Mouse (Mus musculus): Measurements from ENCODE around the gene Mast4. TPM values are rescaled to one million over a fixed set of nuclear protein-coding genes. Genes with fewer than 3 reads are reported as not detected.

Mast4 gene
- total RNA-seq, 2 experiments from 2014 or later, result 1.1 to 7.7 TPM

DNA sequence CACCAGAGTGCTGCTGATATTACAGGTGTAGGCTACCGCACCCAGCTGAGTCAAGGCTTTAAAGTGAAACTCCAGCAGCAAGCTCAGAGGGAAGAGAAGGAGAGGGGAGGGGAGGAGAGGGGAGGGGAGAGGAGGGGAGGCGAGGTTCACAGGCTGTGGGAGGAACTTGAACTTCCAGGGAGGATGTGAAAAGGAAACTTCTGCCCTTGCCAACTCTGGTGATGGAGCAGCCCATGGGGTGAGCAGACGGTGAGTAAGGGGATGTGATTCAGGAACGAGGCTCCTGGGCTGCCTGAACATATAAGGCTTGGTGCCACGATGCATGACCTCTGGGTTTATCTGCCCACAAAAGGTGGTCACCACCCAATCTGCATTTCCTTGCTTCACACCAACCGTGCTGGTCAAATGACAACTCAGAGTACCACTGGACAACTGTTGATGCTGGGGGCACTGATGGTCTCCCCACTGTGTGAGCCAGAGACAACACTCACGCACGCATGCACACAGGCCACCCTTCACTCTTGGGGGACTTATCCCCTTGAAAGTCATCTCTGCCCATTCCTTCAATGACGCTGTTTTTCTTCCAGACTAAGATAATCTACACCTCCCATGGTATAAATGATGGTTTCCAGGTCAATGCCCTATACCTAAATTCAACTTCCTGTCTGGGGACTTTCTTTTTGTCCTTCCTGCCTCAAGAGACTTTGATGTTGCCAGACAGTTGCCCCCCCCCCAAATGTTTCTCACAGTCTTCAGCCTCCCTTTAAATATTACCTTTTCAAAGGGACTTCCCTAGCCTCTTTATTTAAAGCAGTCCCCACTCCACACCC, 434.8 kb downstream of the Mast4 start:
- ATAC-seq (replicated peaks; ENCODE audit: poor library complexity), result peak; percentile 56

DNA sequence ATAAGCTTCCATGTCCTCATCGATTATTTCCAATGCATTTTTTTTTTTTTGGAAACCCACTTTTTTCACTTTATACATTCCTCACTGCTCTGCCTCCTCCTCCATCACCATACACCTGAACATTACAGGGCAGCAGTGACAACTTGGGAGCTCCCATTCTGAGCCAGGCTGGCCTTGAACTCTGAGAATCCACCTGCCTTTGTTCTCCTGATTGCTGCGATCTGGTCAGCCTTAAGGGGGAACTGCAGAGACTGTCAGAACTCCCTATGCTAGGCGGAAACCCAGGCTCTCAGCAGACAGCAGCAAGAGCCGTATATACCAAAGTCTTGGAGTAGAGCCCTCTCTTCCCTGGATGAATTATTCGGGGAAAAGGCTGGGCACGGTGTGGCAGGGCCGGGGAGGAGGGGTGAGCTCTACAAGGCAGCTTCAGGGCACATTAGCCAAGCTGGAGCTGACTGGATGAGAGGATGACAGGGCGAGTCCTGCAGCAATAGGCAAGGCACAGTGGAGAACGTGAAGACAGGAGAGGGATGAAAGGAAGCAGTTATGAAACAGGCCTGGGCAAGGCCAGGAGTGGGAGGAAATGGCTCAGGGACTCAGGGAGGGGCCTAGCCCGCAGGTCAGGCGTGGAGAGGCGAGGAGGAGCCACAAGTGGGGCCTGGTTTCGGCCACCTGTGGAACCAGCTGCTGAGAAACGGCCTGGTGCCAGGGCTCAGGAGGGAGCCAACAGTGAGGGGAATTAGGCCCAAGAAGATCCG, 435.7 kb downstream of the Mast4 start:
- ATAC-seq (replicated peaks; ENCODE audit: poor library complexity), result peak; percentile 55

DNA sequence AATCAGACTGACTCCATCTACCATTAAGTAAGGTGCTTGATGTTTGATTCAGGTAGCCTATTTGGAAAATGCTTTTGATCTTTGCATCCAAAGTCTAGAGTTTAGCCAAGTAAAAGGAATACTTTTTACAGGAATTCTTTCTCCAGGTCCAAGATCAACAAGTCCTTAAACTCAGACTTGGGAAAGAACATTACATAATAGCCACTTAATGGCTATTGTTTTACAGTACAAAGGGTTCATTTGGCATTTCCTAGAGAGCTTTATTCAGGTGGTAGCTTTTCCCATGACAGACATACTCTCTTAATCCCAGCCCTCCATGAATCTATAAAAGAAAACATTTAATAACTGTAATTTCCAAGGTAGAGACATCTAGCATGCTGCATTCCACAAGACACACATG, 438.0 kb downstream of the Mast4 start:
- no peak for ATAC-seq (replicated peaks; ENCODE audit: poor library complexity)

DNA sequence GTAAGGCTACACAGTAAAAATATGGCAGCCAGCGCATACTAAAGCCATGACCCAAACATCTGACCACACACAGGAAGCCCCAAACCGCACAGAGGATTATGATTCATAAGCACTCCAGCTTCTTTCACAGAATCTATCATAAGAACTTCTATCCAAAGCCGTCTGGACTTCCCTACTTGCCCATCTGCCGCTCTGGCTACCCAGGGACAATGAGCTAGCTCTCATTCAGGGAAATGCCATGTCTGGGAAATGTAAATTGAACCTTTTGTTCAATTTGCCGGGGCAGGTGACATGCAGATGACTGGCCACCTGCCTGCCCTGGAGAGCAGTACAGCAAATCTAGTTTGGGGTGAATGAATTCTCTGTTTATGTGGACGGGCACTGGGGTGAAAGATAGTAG, 438.4 kb downstream of the Mast4 start:
- peak; percentile 69 for ATAC-seq (replicated peaks; ENCODE audit: poor library complexity)

DNA sequence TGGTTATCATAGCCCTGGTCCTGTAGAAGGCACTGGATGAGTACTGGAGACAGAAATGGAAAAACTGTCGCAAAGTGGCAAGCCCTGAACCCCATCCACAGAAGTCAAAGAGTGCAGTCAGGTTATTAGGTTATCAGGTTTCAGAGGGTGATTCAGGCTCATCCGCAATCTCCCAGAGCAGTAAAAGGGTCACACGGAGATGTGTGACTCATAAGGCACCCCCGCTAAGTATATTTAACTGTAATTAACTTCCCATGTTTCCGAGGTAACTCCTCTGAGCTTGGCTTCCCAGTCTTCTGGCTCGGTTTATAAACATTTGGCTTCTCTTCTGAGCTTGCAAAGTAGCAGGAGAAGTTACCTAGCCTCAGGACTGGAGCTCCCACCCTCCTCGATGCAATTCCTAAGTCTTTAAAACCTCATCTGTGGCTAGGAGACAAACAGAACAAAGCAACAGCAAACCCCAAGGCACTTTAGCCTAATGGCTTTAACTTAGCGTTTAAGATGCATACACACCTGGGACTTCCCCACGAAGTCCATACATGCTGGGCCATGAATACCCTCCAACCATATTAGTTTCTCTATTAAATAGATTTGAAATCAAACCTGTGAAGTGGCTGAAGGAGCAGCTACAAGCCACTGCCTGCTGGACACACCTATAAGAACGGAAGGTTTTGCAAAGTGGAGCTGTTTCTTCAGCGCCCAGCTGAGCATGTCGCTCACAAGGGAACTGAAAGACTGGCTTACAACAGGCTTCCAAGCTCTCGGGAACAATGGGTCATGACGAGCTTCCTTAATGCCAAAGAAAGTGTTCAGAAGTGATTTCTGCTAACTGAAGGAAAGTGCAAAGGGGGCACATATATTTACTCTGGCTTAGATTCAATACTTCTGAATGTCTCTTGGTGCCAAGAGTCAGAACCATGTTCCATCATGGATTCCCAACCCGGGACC, 439.7 kb downstream of the Mast4 start:
- no peak for ATAC-seq (replicated peaks; ENCODE audit: poor library complexity)

DNA sequence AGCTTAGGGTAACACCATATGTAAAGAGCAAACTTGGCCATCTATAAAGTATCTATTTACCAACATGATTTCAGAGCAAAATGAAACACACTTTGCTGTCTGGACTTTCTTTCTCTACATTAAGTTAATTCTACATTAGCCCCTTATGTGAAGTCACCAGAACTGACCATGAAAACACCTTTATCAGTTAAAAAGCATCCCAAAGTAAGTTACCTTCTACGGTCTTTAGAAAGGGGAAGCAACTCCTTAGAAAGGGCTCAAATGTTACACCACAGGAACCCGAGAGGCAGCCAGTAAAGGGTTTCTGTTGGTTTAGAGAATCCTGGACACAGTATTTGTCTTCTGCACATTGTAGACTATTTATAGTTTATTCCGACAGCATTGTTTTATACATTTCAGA, 441.5 kb downstream of the Mast4 start:
- no peak for ATAC-seq (replicated peaks; ENCODE audit: poor library complexity)

DNA sequence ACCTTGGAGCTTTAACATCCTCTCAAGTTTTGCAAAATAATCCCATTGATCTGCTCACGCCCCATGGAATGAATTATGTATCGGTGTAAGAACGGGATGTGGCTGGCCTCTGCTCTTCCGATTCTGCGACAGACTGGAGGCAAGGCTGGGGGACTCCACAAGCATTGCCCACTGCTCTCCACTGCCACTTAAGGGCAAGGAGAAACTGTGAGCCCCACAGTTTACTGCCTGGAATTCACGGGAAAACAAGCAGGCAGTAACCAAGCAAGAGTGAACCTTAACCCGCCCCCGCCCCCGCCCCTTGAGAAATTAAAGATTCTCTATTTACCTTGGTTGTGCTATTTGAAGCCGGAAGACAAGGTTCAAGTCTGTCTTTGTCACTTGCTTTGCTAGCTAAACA, 444.3 kb downstream of the Mast4 start:
- no peak for ATAC-seq (replicated peaks; ENCODE audit: poor library complexity)

DNA sequence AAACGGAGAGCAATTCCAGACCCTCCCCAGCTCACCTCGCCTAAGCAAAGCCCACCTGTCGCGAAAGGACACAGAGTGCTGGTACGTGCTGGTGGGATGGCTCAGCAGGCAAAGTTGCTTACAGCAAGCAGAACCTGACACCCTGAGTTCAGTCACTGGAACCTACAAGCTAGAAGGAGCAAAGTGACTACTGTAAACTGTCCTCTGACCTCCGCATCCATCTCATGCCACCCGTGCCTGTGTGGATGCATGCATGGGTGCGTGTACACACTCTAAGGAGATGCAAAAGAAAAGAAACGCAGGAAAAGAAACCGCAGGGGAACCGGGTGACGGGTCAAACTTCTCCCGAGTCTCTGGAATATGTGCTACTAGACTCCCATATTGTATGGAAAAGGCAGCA, 444.8 kb downstream of the Mast4 start:
- no peak for ATAC-seq (replicated peaks; ENCODE audit: poor library complexity)

DNA sequence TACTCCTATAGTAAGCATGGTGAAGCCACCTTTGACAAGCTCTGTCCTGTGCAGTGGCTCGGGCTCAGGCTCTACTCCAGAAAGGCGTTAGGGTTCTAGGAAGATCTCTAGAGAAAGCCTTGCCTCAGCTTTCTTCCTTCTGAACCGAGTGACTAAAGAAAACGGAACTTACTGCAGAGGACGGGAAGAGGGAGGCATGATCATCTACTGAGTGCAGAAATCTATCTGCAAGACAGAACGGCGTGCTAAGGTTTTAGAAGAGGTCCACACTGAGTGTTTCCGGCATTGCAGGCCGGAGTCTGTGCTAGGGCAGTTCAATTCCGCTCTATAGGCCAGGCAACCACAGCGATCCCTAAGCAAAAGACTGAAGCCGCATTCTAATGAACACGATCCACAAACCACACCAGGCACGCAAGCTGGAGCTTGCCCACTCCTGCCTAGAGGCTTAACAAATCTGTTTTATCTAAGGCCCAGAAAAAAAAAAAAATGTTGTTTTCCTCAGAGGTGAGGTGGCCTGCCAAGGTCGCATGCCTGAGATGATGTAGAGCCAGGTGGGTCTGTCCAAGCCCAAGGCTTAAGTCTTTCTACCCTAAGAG, 445.3 kb downstream of the Mast4 start:
- peak; percentile 57 for ATAC-seq (replicated peaks; ENCODE audit: poor library complexity)

DNA sequence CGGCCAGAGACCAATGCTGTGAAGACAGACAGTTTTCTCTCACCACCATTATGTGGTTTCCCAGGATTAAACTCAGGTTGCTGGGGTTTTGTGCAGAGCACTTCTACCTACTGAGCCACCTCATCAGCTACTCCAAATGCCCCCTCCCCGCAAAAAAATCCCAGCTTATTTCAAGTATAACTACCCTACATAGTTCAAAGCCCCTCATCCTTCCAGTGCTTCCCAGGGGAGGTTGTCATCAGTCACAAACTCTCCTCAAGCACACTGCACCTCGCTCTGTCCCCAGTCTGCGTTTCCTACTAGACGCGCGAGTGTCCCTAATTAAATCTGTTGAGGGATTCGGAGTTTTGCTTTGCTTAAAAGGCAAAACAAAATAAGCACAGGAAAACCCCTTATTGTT, 446.1 kb downstream of the Mast4 start:
- ATAC-seq (replicated peaks; ENCODE audit: poor library complexity), result no peak

DNA sequence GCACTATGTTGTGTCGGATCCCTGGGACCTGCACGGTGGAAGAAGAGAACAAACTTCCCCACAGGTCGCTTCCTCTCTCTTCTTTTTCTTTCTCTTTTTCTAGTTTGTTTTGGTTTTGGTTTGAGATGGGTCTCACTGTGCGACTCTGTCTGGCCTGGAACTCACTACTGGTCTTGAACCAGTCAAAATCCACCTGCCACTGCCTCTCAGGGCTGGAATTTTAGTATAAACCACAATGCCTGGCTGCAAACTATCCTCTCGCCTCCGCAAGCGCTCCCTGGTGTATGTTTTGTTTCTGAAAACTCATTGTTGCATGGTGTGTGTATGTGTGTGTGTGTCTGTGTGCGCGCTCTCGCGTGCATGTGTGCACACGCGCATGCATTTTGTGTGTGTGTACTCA, 446.8 kb downstream of the Mast4 start:
- no peak for ATAC-seq (replicated peaks; ENCODE audit: poor library complexity)

DNA sequence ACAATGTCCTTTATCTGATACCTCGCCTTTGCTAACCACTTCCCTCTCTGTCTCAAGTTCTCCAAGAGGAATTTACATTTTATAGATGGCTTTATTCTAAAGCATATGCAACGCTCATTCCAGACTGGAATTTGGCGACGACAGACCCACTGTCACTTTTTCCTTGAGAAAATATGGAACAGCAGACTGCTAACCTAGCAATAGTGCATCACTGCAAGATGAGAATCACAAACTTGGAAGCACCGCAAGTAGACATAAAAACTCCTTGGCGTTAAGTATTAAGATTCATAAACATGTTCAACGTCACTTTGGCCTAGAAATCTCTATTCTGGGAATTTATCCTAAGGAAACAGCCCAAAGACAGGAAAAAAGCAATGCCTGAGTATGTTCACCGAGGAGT, 447.5 kb downstream of the Mast4 start:
- no peak for ATAC-seq (replicated peaks; ENCODE audit: poor library complexity)

DNA sequence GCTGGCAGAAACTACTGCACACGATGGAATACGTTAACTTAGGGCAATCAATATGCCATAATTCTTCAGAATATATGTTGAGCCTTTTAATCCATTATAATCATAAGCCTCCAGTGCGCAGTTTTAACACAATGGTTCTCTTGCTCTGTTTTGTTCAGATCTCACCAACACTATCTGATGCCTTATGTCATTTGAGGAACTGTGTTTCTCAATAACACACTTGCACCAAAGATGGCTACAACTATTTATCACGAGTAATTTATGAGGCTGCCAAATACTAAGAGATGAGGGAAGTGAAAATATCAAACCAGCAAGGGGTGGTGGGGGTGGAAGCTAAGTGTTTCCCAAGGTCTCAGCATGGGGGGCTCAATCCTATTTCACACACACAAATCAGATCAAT, 448.1 kb downstream of the Mast4 start:
- peak; percentile 76 for ATAC-seq (replicated peaks; ENCODE audit: poor library complexity)

DNA sequence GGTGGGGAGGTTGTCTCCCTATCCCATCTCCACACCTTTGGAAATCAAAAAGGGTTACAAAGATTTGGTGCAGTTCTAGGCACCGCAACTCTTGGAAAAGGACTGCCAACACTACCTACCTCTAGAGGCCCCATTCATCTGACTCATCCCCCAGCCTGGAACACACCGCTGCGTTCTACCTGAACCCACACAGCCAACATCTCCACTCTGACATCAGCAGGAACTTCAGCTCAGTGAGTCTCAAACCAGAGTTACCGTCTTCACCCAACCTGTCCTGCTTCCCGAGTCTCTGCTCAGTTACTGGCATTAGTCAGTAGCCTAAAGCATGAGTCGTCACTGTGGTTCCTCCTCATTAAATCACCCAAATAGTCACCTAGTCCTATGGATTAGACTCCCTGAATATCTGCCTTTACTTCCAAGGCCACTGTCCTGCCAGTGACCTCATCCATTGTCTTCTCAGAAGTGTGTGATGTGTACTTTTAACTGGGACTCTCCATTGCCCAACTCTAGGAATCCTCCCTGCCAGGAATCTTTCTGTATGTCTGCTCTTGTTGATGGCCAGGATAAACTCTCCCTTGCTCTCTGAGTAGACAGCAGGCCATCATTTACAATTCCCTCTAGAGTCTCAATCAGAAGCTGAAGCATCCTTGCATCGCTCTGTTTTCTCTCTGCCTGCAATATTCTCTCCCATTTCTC, 453.8 kb downstream of the Mast4 start:
- ATAC-seq (replicated peaks; ENCODE audit: poor library complexity), result no peak

DNA sequence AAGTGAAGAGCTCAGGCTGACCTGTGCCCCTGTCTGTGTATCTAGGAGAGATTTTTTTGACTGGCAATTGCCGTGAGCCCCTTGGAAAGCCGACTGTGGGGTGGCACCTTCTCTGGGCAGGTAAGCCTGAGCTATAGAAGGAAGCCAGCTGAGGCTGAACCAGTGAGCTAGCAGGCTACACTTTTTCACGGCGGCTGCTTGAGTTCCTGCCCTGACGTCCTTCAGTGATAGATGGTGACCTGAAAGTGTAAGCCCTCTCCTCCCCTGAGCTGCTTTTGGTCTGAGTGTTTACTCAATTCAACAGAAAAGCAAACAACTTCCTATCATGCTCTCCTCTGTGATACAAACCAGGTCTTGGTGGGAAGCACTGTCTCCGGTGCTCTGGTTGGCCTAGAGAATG, 455.7 kb downstream of the Mast4 start:
- no peak for ATAC-seq (replicated peaks; ENCODE audit: poor library complexity)

DNA sequence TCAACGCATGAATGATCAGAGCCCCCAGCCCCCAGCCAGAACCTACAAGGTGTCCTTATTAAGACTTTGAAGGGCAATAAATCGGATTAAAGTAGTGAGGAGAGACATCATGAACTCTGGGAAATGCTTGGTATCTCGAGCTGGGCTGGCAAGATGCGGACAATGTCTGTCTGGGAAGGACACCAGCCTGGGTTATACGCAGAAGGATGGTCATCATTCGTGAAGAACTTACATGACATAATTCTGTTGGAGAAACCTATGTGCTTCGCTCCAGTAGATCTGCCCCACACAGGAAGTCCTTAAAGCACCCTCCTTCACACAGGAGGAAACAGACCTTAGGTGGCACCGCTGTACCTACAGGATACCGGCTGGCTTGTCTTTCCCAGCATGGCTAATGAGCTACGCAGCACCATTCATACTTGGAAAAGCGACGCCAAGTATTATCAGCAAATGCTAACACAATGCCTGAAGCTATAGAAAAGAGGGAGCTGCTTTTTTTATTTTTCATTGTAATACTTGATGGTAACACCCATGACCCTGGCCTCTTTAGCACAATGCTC, 456.5 kb downstream of the Mast4 start:
- ATAC-seq (replicated peaks; ENCODE audit: poor library complexity), result no peak

DNA sequence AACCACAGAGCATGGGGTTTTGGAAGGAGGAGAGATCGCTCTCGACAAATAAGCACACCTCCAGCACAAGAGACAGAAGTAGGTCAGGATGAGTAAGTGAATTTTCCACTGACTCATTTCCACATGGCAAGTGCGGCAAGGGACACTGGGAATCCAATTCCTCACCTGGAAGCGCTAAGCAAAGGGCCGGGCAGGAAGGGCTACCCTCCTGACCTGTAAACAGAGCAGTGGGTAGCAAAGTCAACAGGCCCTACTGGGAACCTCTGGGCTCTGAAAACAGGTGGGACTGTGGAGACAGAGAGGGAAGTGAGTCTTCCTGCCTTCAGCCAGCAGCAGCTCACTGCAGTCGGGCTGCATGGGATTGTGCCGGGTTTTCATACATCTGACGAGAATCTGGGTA, 457.1 kb downstream of the Mast4 start:
- no peak for ATAC-seq (replicated peaks; ENCODE audit: poor library complexity)

DNA sequence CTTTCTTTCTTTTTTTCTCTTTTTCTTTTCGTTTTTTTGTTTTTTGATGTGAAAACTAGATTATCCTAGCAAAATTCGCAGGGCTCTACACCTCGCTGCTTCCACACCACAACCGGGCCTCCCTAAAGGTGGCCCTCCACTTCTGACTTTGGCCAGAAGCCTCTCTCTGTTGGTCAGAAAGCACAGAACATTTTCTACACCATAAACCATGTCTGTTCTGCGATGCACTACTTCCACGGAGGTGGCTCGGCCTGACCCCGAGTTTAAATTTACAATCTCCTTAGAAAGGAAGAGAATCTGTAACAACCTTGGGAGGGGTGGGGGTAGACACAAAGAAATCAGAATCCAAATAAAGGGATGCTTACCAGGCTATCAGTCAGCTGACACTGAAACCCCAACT, 458.8 kb downstream of the Mast4 start:
- ATAC-seq (replicated peaks; ENCODE audit: poor library complexity), result no peak

DNA sequence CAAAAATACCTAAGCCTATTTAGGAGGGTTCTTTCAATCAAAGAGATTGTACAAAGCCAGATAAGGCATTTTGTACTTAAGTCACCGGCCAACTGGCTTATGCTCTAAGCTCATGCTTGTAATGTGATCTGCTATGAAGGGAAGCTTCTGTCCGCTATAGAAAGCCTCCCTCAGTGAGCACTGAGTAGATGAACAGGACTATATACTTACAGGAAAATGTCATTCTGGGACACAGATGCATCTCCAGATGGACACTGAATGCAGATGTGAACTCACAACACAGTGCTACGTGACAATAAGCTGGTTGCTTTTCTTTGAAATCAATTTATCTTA, 459.2 kb downstream of the Mast4 start:
- no peak for ATAC-seq (replicated peaks; ENCODE audit: poor library complexity)

DNA sequence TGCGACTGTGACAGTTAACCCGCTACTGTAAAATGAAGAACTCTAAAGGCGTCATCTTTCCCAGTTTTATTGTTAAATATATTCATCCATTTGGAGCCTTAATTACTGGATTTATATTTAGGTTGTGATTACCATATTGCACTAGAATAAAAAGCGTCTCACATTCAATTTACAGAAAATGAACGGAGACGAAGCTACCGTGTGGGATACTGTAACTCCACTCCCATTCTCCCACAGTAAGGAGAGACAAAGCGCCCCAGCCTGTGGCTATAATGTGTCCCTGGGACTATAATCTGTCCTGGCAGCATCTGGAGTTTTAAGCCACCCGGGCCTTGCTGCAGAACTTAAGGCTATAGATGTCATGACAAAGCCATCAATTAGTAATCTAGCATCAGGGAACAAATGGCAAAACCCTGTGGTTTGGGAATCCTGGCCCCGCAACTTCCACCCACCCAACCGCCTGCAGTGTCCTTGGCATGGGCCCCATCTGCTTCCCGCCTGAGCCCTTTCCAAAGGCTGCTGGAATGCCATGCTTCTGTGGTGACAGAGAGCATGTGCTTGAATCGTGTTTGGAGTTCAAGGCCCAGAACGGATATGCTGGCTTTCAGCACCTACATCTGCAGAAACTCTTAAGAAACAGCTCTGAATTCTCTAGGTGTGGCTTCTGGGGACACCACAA, 459.7 kb downstream of the Mast4 start:
- ATAC-seq (replicated peaks; ENCODE audit: poor library complexity), result no peak

Data from megakaryocyte progenitor cell, adult 5-6 weeks (primary cell).